Mouse (Mus musculus): ENCODE results near the gene Rln1. TPM values are rescaled to one million over a fixed set of nuclear protein-coding genes. Genes with fewer than 3 reads are reported as not detected.

Rln1 gene
- polyA plus RNA-seq, 1 experiment = not detected

- TF ChIP-seq REST (IDR thresholded peaks at IDR 0.05; ENCODE audit: insufficient read depth, insufficient read length) (no peak), MYOG (IDR thresholded peaks at IDR 0.05; ENCODE audit: control insufficient read depth in 1 of 3, insufficient read depth in 1 of 3, insufficient read length in 2 of 3, low read depth in 2 of 3) (no peak), E2F4 (IDR thresholded peaks at IDR 0.05; ENCODE audit: insufficient read depth) (no peak)
- H3K79me2 ChIP-seq (ENCODE audit: control insufficient read depth, insufficient read depth) = no peaks in the 10 kb centered on the region
- H3K4me3 ChIP-seq = peak overlapping the region; percentile 52
- no peaks in the 10 kb centered on the region for H3K36me3 ChIP-seq (ENCODE audit: control insufficient read depth, insufficient read depth)
- H3ac ChIP-seq (ENCODE audit: control insufficient read depth, insufficient read length) = no peak overlapping the region
- H3K27me3 ChIP-seq (ENCODE audit: control insufficient read depth, insufficient read depth, insufficient read length) = no peaks in the 10 kb centered on the region
- H3K4me2 ChIP-seq (ENCODE audit: low read depth) = no peak overlapping the region
Measured at GRCm38 (mm10) chr19:29368041-29368440, 33.6 kb upstream of the Rln1 start.

GRCm38 (mm10) chr19:29366969-29367622, 32.6 kb upstream of the Rln1 start, which contains the start of the genes Plgrkt and Cd274:
Gene Plgrkt, minus strand, starts transcription at chr19:29367390.
Gene Cd274, plus strand, starts transcription at chr19:29367455.
- peak within 1 kb of the TSS; percentile 94 for H3K4me2 ChIP-seq (ENCODE audit: low read depth)
- H3K36me3 ChIP-seq (ENCODE audit: control insufficient read depth, insufficient read depth) = no peaks in the 10 kb centered on the region
- TF ChIP-seq E2F4 (IDR thresholded peaks at IDR 0.05; ENCODE audit: insufficient read depth) = no peak
- TF ChIP-seq POLR2A (IDR thresholded peaks at IDR 0.05; ENCODE audit: insufficient read length, low read depth) = no peak
- no peak for TF ChIP-seq USF1 (IDR thresholded peaks at IDR 0.05; ENCODE audit: low read depth)
- TF ChIP-seq SRF (IDR thresholded peaks at IDR 0.05; ENCODE audit: control insufficient read depth, insufficient read length, low read depth) = no peak
- TF ChIP-seq MYOG (IDR thresholded peaks at IDR 0.05; ENCODE audit: control insufficient read depth in 1 of 3, insufficient read depth in 1 of 3, insufficient read length in 2 of 3, low read depth in 2 of 3) = no peak
- TF ChIP-seq CEBPB (IDR thresholded peaks at IDR 0.05; ENCODE audit: insufficient read depth, poor library complexity, severe bottlenecking) = no peak
- TF ChIP-seq TCF3 (IDR thresholded peaks at IDR 0.05; ENCODE audit: insufficient read length, low read depth) = no peak
- TF ChIP-seq MAX (IDR thresholded peaks at IDR 0.05; ENCODE audit: low read depth) = no peak
- no peak for TF ChIP-seq REST (IDR thresholded peaks at IDR 0.05; ENCODE audit: insufficient read depth, insufficient read length)
- TF ChIP-seq POLR2AphosphoS2 (IDR thresholded peaks at IDR 0.05; ENCODE audit: insufficient read length, low read depth) = no peak
- TF ChIP-seq TCF12 (IDR thresholded peaks at IDR 0.05; ENCODE audit: insufficient read depth, poor library complexity, severe bottlenecking) = no peak
- TF ChIP-seq MYOD1 (IDR thresholded peaks at IDR 0.05; ENCODE audit: control insufficient read depth in 1 of 3, insufficient read length in 2 of 3, low read depth in 2 of 3) = no peak
- no peaks in the 10 kb centered on the region for H3K27me3 ChIP-seq (ENCODE audit: control insufficient read depth, insufficient read depth, insufficient read length)
- no peaks in the 10 kb centered on the region for H3K79me2 ChIP-seq (ENCODE audit: control insufficient read depth, insufficient read depth)
- H3K4me3 ChIP-seq = peak within 1 kb of the TSS; percentile 52
- no peak within 1 kb of the TSS for H3ac ChIP-seq (ENCODE audit: control insufficient read depth, insufficient read length)

GRCm38 (mm10) chr19:29366226-29366968, 31.9 kb upstream of the Rln1 start:
- peak overlapping the region; percentile 52 for H3K4me3 ChIP-seq
- H3K79me2 ChIP-seq (ENCODE audit: control insufficient read depth, insufficient read depth) = no peaks in the 10 kb centered on the region
- TF ChIP-seq POLR2AphosphoS2 (IDR thresholded peaks at IDR 0.05; ENCODE audit: insufficient read length, low read depth) (no peak), USF1 (IDR thresholded peaks at IDR 0.05; ENCODE audit: low read depth) (no peak), TCF3 (IDR thresholded peaks at IDR 0.05; ENCODE audit: insufficient read length, low read depth) (no peak), SRF (IDR thresholded peaks at IDR 0.05; ENCODE audit: control insufficient read depth, insufficient read length, low read depth) (no peak), MYOG (IDR thresholded peaks at IDR 0.05; ENCODE audit: control insufficient read depth in 1 of 3, insufficient read depth in 1 of 3, insufficient read length in 2 of 3, low read depth in 2 of 3) (no peak), MYOD1 (IDR thresholded peaks at IDR 0.05; ENCODE audit: control insufficient read depth in 1 of 3, insufficient read length in 2 of 3, low read depth in 2 of 3) (no peak), CEBPB (IDR thresholded peaks at IDR 0.05; ENCODE audit: insufficient read depth, poor library complexity, severe bottlenecking) (no peak), MAX (IDR thresholded peaks at IDR 0.05; ENCODE audit: low read depth) (no peak), POLR2A (IDR thresholded peaks at IDR 0.05; ENCODE audit: insufficient read length, low read depth) (no peak)
- H3K27me3 ChIP-seq (ENCODE audit: control insufficient read depth, insufficient read depth, insufficient read length) = no peaks in the 10 kb centered on the region
- no peaks in the 10 kb centered on the region for H3K36me3 ChIP-seq (ENCODE audit: control insufficient read depth, insufficient read depth)
- no peak overlapping the region for H3ac ChIP-seq (ENCODE audit: control insufficient read depth, insufficient read length)
- H3K4me2 ChIP-seq (ENCODE audit: low read depth) = peak overlapping the region; percentile 94

- no peak for TF ChIP-seq POLR2A (IDR thresholded peaks at IDR 0.05; ENCODE audit: insufficient read length, low read depth)
- TF ChIP-seq E2F4 (IDR thresholded peaks at IDR 0.05; ENCODE audit: insufficient read depth) = no peak
- no peak for TF ChIP-seq SRF (IDR thresholded peaks at IDR 0.05; ENCODE audit: control insufficient read depth, insufficient read length, low read depth)
- TF ChIP-seq TCF12 (IDR thresholded peaks at IDR 0.05; ENCODE audit: insufficient read depth, poor library complexity, severe bottlenecking) = no peak
- TF ChIP-seq MYOG (IDR thresholded peaks at IDR 0.05; ENCODE audit: control insufficient read depth in 1 of 3, insufficient read depth in 1 of 3, insufficient read length in 2 of 3, low read depth in 2 of 3) = no peak
- TF ChIP-seq POLR2AphosphoS2 (IDR thresholded peaks at IDR 0.05; ENCODE audit: insufficient read length, low read depth) = no peak
- no peak for TF ChIP-seq CEBPB (IDR thresholded peaks at IDR 0.05; ENCODE audit: insufficient read depth, poor library complexity, severe bottlenecking)
- no peak for TF ChIP-seq TCF3 (IDR thresholded peaks at IDR 0.05; ENCODE audit: insufficient read length, low read depth)
- TF ChIP-seq REST (IDR thresholded peaks at IDR 0.05; ENCODE audit: insufficient read depth, insufficient read length) = no peak
- TF ChIP-seq MAX (IDR thresholded peaks at IDR 0.05; ENCODE audit: low read depth) = no peak
- no peak for TF ChIP-seq USF1 (IDR thresholded peaks at IDR 0.05; ENCODE audit: low read depth)
- no peak for TF ChIP-seq MYOD1 (IDR thresholded peaks at IDR 0.05; ENCODE audit: control insufficient read depth in 1 of 3, insufficient read length in 2 of 3, low read depth in 2 of 3)
- H3K79me2 ChIP-seq (ENCODE audit: control insufficient read depth, insufficient read depth) = no peaks in the 10 kb centered on the region
- H3K4me2 ChIP-seq (ENCODE audit: low read depth) = no peak overlapping the region
- no peak overlapping the region for H3K4me3 ChIP-seq
- H3ac ChIP-seq (ENCODE audit: control insufficient read depth, insufficient read length) = no peak overlapping the region
- no peaks in the 10 kb centered on the region for H3K27me3 ChIP-seq (ENCODE audit: control insufficient read depth, insufficient read depth, insufficient read length)
- no peaks in the 10 kb centered on the region for H3K36me3 ChIP-seq (ENCODE audit: control insufficient read depth, insufficient read depth)
Measured at GRCm38 (mm10) chr19:29365105-29365504, 30.6 kb upstream of the Rln1 start.
